Mouse (Mus musculus): ENCODE measurements around the gene Gm21994. TPM values are rescaled to one million over a fixed set of nuclear protein-coding genes. Genes with fewer than 3 reads are reported as not detected.

Gene Gm21994
- polyA plus RNA-seq, 1 experiment = 0.16 TPM

Other genes starting within 250 kb of the Gm21994 start
- 0.92 and 1.6 TPM in 2 replicates for gene Zfp120, start 118.9 kb downstream of the Gm21994 start, polyA plus RNA-seq (2012; rRNA removed)
- not detected in 2 replicates for gene Gm10770, start 75.9 kb downstream of the Gm21994 start, polyA plus RNA-seq (2012; rRNA removed)
- gene Gm14139, start 73.8 kb downstream of the Gm21994 start, polyA plus RNA-seq (2012; rRNA removed) = not detected in 2 replicates
- 0.38 and 0.41 TPM in 2 replicates for gene Zfp937, start 37.5 kb downstream of the Gm21994 start, polyA plus RNA-seq (2012; rRNA removed)
- not detected in 2 replicates for gene Gm14124, start 1.9 kb upstream of the Gm21994 start, polyA plus RNA-seq (2012; rRNA removed)
- gene Gm10130, start 68.1 kb upstream of the Gm21994 start, polyA plus RNA-seq (2012; rRNA removed) = not detected in 2 replicates
- 1.4 and 1.5 TPM in 2 replicates for gene 3300002I08Rik, start 107.2 kb upstream of the Gm21994 start, polyA plus RNA-seq (2012; rRNA removed)
- gene Zfp442, start 195.9 kb upstream of the Gm21994 start, polyA plus RNA-seq (2012; rRNA removed) = 0.13 and 0.18 TPM in 2 replicates
- gene Zfp345, start 229.5 kb upstream of the Gm21994 start, polyA plus RNA-seq (2012; rRNA removed) = not detected in 2 replicates